Mouse (Mus musculus) liver, postnatal 0 days (tissue): ENCODE results near the gene Rbfox2. TPM values are rescaled to one million over a fixed set of nuclear protein-coding genes. Genes with fewer than 3 reads are reported as not detected.

ENCODE experiments used
- ATAC-seq: fragments of 200-750 bp; cut with Nextera tagmentation; 2 replicates; pipeline ENCODE4 v1.8.0; 2017; ENCODE audit warnings: mild to moderate bottlenecking, moderate library complexity
- DNase-seq: peaks from one replicate; pipeline ENCODE4 v3.0.0-alpha.2; 2016
- H3K27ac ChIP-seq: fragments of 300-500 bp; sonication (generic); 2 replicates; pipeline ENCODE4 v1.5.1; 2014; ENCODE audit warnings: antibody characterized with exemption, moderate library complexity, mild to moderate bottlenecking, low read depth
- H3K27me3 ChIP-seq: fragments of 300-500 bp; sonication (generic); 2 replicates; pipeline ENCODE4 v1.6.1; 2014; ENCODE audit warnings: low read length, control low read depth, mixed read lengths; ENCODE audit not compliant: insufficient read depth
- H3K36me3 ChIP-seq: fragments of 300-500 bp; sonication (generic); replicated peaks from 2 replicates; pipeline ENCODE4 v1.6.1; 2014; ENCODE audit warnings: mild to moderate bottlenecking, control low read depth, low read length, moderate library complexity, mixed read lengths; ENCODE audit not compliant: insufficient read depth
- H3K4me1 ChIP-seq: fragments of 300-500 bp; sonication (generic); 2 replicates; pipeline ENCODE4 v1.6.1; 2014; ENCODE audit warnings: antibody characterized with exemption, mild to moderate bottlenecking, control low read depth; ENCODE audit not compliant: insufficient read depth
- H3K4me2 ChIP-seq: fragments of 300-500 bp; sonication (generic); 2 replicates; pipeline ENCODE4 v1.6.1; 2014; ENCODE audit warnings: low read depth, mild to moderate bottlenecking, low read length, moderate library complexity, mixed read lengths
- H3K4me3 ChIP-seq: fragments of 300-500 bp; sonication (generic); 2 replicates; pipeline ENCODE4 v1.5.1; 2014; ENCODE audit warnings: low read depth, low read length
- H3K9ac ChIP-seq: fragments of 300-500 bp; sonication (generic); replicated peaks from 2 replicates; pipeline ENCODE4 v1.6.1; 2014; ENCODE audit warnings: mild to moderate bottlenecking, moderate library complexity
- H3K9me3 ChIP-seq: fragments of 300-500 bp; sonication (generic); 2 replicates; pipeline ENCODE4 v1.6.1; 2016; ENCODE audit warnings: mild to moderate bottlenecking, control low read depth, low read length, mixed read lengths
- CTCF ChIP-seq: sonication (generic); IDR thresholded peaks from 2 replicates; pipeline ENCODE4 v1.5.1; 2016; ENCODE audit warnings: antibody characterized with exemption, low read depth
- EP300 ChIP-seq: IDR thresholded peaks from 2 replicates; pipeline ENCODE4 v1.6.1; 2016; ENCODE audit warnings: antibody characterized with exemption, low read depth, mild to moderate bottlenecking
- WGBS: fragments of 180-500 bp; shearing (Covaris S2); extraction: QIAGEN DNeasy Blood & Tissue Kit; methylation state at CpG from one replicate; pipeline ENCODE4 v1.1.7; 2014; ENCODE audit not compliant: insufficient replicate concordance; 5-methylcytosine and 5-hydroxymethylcytosine counted together
- polyA plus RNA-seq: library from polyadenylated mRNA; unstranded; fragments of >200 nt; fragmentation: Nextera tagmentation; extraction: Ambion mirVana; gene quantifications from 2 replicates; pipeline ENCODE4 v1.2.1, GENCODE M21; 2015

Rbfox2 gene
- polyA plus RNA-seq, 1 experiment from 2014 or later = 6.9 TPM

DNA sequence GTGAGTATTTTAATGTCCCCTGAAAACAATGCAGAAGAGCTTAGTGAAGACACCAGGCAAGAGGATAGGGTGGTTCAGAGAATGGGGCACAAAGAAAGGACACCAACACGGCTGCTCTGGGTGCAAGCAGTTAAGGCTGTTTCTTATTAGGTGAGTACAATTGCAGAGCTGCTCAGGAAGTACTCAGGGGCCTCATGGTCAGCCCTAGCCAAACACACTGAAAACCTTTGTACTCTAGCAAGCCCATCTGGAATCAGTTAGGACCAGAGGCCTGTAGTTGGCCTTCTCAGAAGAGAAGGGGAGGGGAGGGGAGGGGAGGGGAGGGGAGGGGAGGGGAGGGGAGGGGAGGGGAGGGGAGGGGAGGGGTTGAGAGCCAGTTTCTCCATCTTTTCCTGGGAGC, 52.2 kb downstream of the Rbfox2 start:
- Histone ChIP-seq H3K27me3 (no peaks in the 10 kb centered on the region), H3K4me2 (no peak overlapping the region), H3K9ac (no peak overlapping the region), H3K4me1 (peaks cover 25% of the 10 kb centered on the region), H3K27ac (peak overlapping the region; percentile 51), H3K4me3 (no peak overlapping the region), H3K9me3 (no peaks in the 10 kb centered on the region), H3K36me3 (no peaks in the 10 kb centered on the region)
- DNase-seq (no peak), ATAC-seq (no peak)
- WGBS = 52% methylated on average over 1 of the region's 1 CpGs
- TF ChIP-seq CTCF (no peak), EP300 (no peak)

- no peaks in the 10 kb centered on the region for H3K9me3 ChIP-seq
- no peak overlapping the region for H3K4me3 ChIP-seq
- no peak for TF ChIP-seq CTCF
- no peak for TF ChIP-seq EP300
- H3K27me3 ChIP-seq = no peaks in the 10 kb centered on the region
- no peak overlapping the region for H3K4me2 ChIP-seq
- peaks cover 25% of the 10 kb centered on the region for H3K4me1 ChIP-seq
- DNase-seq (no peak), ATAC-seq (no peak)
- H3K9ac ChIP-seq = no peak overlapping the region
- 47% methylated on average over 2 of the region's 2 CpGs for WGBS
- peak overlapping the region; percentile 51; the same call in 1 of the 2 replicates for H3K27ac ChIP-seq
- H3K36me3 ChIP-seq = no peaks in the 10 kb centered on the region
Observed at GRCm38 (mm10) chr15:77254128-77254527, 52.7 kb downstream of the Rbfox2 start.

DNA sequence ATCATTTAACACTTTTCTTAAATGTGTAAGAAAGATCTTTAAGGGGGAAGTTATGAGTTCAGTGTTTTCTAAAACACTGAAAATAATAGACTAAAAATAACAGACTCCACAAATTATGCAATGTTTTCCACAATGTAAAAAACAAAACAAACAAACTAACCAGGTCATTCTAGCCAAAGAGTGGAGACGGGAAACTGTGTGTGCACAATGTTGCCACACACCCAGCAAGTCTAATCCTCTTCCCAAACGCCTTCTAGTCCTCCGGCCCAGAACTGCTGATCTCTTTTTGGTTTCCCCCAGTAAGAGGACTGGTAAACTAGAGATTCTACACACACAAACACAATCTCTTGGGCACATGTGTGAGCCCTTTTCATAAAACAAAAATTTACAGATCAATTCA, 55.1 kb downstream of the Rbfox2 start:
- H3K4me2 ChIP-seq = peak overlapping the region; percentile 11; the same call in 1 of the 2 replicates
- 46% methylated on average over 3 of the region's 3 CpGs for WGBS
- H3K4me1 ChIP-seq = peaks cover 22% of the 10 kb centered on the region
- no peaks in the 10 kb centered on the region for H3K36me3 ChIP-seq
- H3K9ac ChIP-seq = no peak overlapping the region
- no peak for DNase-seq
- no peak overlapping the region for H3K4me3 ChIP-seq
- H3K27me3 ChIP-seq = no peaks in the 10 kb centered on the region
- H3K9me3 ChIP-seq = no peaks in the 10 kb centered on the region
- TF ChIP-seq CTCF = no peak
- no peak for TF ChIP-seq EP300
- peak overlapping the region; percentile 67 for H3K27ac ChIP-seq
- ATAC-seq = peak; percentile 72; the same call in 1 of the 2 replicates

- no peaks in the 10 kb centered on the region for H3K9me3 ChIP-seq
- 79% methylated on average over 2 of the region's 2 CpGs for WGBS
Observed at GRCm38 (mm10) chr15:77250806-77251205, 56.0 kb downstream of the Rbfox2 start.

GRCm38 (mm10) chr15:77249421-77249820, 57.4 kb downstream of the Rbfox2 start:
- no peak overlapping the region for H3K27ac ChIP-seq
- no peaks in the 10 kb centered on the region for H3K27me3 ChIP-seq
- 65% methylated on average over 5 of the region's 5 CpGs for WGBS
- H3K4me3 ChIP-seq = no peak overlapping the region
- H3K4me2 ChIP-seq = no peak overlapping the region
- H3K36me3 ChIP-seq = no peaks in the 10 kb centered on the region
- DNase-seq = no peak
- peaks cover 27% of the 10 kb centered on the region for H3K4me1 ChIP-seq
- no peaks in the 10 kb centered on the region for H3K9me3 ChIP-seq
- TF ChIP-seq EP300 (no peak), CTCF (no peak)
- no peak overlapping the region for H3K9ac ChIP-seq
- no peak for ATAC-seq

More at GRCm38 (mm10) chr15:77250806-77251205, 56.0 kb downstream of the Rbfox2 start:
- H3K4me2 ChIP-seq = no peak overlapping the region
- ATAC-seq (no peak), DNase-seq (no peak)
- no peaks in the 10 kb centered on the region for H3K27me3 ChIP-seq
- no peak overlapping the region for H3K4me3 ChIP-seq
- H3K4me1 ChIP-seq = peaks cover 22% of the 10 kb centered on the region
- TF ChIP-seq EP300 = no peak
- TF ChIP-seq CTCF = no peak
- H3K9ac ChIP-seq = no peak overlapping the region
- H3K27ac ChIP-seq = peak overlapping the region; percentile 49; the same call in 1 of the 2 replicates
- H3K36me3 ChIP-seq = no peaks in the 10 kb centered on the region

DNA sequence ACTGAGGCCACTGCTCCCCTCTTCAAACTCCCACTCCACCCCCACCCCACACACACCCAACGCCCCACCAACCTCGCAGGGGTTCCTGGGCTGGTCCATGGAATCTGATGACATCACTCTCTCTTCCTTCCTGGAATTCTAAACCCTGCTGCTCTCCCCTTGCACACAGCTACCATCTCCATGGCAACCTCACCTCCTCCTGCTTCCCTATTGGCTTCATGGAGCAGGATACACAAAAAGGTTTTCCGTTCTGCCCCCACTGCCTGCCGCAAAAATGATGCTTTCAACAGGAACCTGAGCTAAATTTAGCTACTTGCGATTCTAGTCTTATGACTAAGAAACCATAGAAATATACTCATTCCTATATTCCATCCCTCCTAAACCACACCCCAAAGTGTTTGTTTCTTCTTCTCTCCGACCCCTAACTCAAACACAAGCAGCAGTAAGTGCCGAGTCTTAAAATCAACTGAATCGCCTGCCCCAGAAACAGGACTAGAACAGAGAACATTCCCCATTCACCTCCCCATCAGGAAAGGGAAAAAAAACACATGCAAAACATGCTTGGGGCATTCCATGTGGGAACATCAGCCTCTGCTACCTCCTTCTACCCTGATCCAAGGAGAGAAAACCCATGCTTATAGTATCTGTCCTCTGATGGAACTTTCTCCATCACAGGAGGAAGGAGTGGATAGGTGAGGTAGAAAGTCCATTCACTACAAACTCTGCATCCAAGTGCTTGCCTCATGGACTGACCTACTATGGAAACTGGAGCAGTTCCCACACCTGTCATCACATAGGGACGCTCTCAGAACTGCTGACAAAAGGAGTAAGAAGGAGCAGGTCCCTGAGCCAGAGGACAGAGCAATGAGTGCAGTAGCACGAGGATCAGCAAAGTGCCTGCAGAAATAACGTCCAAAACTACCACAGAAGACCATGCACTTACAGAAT, 61.1 kb downstream of the Rbfox2 start:
- Histone ChIP-seq H3K4me2 (no peak overlapping the region), H3K27me3 (no peaks in the 10 kb centered on the region), H3K9ac (no peak overlapping the region), H3K4me1 (peaks cover 24% of the 10 kb centered on the region), H3K36me3 (no peaks in the 10 kb centered on the region), H3K27ac (peak overlapping the region; percentile 55; the same call in 1 of the 2 replicates), H3K9me3 (no peaks in the 10 kb centered on the region), H3K4me3 (no peak overlapping the region)
- WGBS = 23% methylated on average over 11 of the region's 11 CpGs
- no peak for ATAC-seq
- DNase-seq = no peak
- TF ChIP-seq CTCF (no peak), EP300 (no peak)
